Mouse (Mus musculus) olfactory bulb, adult 2 months (tissue): ENCODE results near the gene Chit1.

Experiments
- CTCF ChIP-seq: fragments of 200-500 bp; IDR thresholded peaks from 2 replicates; pipeline ENCODE4 v1.5.1; 2012; ENCODE audit warnings: low read depth, mild to moderate bottlenecking, low read length, moderate library complexity; ENCODE audit not compliant: insufficient read depth
- POLR2A ChIP-seq: fragments of 200-500 bp; IDR thresholded peaks from 2 replicates; pipeline ENCODE4 v1.6.1; 2012; ENCODE audit warnings: mild to moderate bottlenecking, low read depth, low read length, moderate library complexity; ENCODE audit not compliant: insufficient read depth

DNA sequence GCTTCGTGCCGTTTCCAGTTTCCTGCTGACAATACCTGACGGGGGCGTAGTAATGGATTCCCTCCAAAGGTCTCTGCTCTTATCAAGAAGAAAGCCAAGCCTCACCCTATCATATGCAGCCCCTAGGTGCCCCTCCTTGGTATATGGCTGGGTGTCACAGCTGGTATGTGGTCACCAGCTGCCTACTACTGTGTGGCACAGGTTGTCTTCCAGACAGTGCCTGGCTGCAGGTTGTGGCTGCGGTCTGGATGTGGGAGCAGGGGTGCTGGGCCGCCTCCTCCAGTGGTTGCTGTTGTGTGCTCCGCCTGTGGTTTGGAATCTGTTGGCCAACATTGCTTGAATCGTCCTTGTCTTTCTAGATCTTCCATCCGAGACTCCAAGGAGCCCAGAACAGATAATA lies 39.7 kb downstream of the Chit1 start:
- no peak for TF ChIP-seq POLR2A
- TF ChIP-seq CTCF: no peak
